Mouse (Mus musculus) brain, embryonic 14.5 days (tissue): ENCODE data around the gene Ccl28. TPM values are rescaled to one million over a fixed set of nuclear protein-coding genes. Genes with fewer than 3 reads are reported as not detected.
A peak's percentile ranks its signal among the peaks of the same experiment; 100 is the strongest.
"Not testable (repeated sequence)": the region's sequence is repeated elsewhere in the genome, so short reads cannot be mapped to it uniquely, and the experiment has no call there.

ENCODE experiments used
- DNase-seq: peaks from one replicate; pipeline ENCODE4 v3.0.0-alpha.2; 2011; ENCODE audit warnings: low read depth
- CTCF ChIP-seq: fragments of 200-500 bp; IDR thresholded peaks from 2 replicates; pipeline ENCODE4 v1.5.1; 2012; ENCODE audit warnings: inconsistent platforms, mild to moderate bottlenecking, moderate library complexity, borderline replicate concordance; ENCODE audit not compliant: insufficient read depth, insufficient read length; ENCODE audit errors: extremely low read depth
- POLR2A ChIP-seq: fragments of 200-500 bp; IDR thresholded peaks from 2 replicates; pipeline ENCODE4 v1.6.1; 2012; ENCODE audit warnings: mild to moderate bottlenecking, inconsistent platforms, borderline replicate concordance; ENCODE audit not compliant: poor library complexity, insufficient read depth, insufficient read length, severe bottlenecking; ENCODE audit errors: extremely low read depth
- polyA plus RNA-seq: library from polyadenylated mRNA; depleted of rRNA; stranded (reverse); fragments of >200 nt; gene quantifications from 2 replicates; pipeline ENCODE4 v1.2.3, GENCODE M21; 2012; rRNA removed

Gene Ccl28
- 0.29 and 0.30 TPM in 2 replicates for polyA plus RNA-seq

DNA sequence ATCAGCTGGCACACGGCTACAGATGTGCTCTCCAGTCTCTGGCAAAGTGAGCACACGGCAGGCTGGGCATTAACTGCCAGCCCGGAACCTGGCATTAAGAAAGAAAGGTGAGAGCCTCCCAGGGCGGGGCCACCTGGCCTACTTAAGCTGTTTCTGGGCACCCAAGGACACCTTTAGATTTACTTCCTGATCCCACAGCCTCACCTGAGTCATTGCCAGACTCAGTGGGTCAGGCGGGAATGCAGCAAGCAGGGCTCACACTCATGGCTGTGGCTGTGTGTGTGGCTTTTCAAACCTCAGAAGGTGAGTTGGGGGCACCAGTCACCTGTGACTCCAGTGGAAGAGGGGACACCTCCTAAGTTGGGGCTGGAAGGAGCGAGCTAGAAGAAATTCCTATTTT, at the start of gene Ccl28:
Gene Ccl28 (plus strand): TSS at position 186 of the 400 bp plus-strand sequence.
- TF ChIP-seq CTCF, result no peak
- TF ChIP-seq POLR2A, result no peak
- DNase-seq, result no peak

DNA sequence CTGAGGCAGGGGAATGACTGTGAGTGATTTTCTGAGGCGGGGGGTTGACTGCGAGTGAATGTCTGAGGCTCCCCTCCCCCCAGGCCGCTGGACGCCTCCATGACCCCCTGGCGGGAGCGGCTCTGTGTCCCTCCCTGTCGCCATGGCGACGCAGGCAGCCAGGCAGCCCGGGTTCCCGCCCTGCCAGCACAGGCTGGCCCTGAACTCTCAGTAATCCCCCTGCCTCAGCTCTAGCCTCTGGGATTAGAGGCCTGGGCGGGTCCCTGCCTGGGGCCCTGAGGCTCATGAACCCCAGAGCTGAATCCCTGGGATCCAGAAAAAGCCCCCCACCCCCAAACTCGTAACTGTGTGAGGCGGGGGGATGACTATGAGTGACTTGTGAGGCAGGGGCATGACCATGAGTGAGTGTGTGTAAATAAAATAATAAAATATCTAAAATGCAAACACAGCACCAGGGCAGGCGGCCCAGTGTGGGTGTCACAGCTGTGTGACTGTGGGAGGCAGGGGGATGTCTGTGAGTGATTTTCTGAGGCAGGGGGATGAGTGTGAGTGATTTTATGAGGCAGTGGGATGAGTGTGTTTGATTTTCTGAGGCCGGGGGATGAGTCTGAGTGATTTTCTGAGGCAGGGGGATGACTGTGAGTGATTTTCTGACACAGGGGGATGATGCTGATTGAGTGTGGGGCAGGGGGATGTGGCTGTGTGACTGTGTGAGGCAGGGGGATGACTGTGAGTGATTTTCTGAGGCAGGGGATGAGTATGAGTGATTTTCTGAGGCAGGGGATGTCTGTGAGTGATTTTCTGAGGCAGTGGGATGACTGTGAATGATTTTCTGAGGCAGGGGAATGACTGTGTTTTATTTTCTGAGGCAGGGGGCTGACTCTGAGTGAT, 27.1 kb upstream of the Ccl28 start:
- DNase-seq, result peak; percentile 78

GRCm38 (mm10) chr13:119598466-119598865, 25.2 kb upstream of the Ccl28 start:
- DNase-seq, result peak; percentile 44

GRCm38 (mm10) chr13:119599066-119599465, 24.6 kb upstream of the Ccl28 start:
- DNase-seq, result not testable (repeated sequence)

GRCm38 (mm10) chr13:119599498-119599897, 24.1 kb upstream of the Ccl28 start:
- not testable (repeated sequence) for DNase-seq

- peak; percentile 68 for DNase-seq
These were observed 23.5 kb upstream of the Ccl28 start for GRCm38 (mm10) chr13:119600166-119600565.

DNA sequence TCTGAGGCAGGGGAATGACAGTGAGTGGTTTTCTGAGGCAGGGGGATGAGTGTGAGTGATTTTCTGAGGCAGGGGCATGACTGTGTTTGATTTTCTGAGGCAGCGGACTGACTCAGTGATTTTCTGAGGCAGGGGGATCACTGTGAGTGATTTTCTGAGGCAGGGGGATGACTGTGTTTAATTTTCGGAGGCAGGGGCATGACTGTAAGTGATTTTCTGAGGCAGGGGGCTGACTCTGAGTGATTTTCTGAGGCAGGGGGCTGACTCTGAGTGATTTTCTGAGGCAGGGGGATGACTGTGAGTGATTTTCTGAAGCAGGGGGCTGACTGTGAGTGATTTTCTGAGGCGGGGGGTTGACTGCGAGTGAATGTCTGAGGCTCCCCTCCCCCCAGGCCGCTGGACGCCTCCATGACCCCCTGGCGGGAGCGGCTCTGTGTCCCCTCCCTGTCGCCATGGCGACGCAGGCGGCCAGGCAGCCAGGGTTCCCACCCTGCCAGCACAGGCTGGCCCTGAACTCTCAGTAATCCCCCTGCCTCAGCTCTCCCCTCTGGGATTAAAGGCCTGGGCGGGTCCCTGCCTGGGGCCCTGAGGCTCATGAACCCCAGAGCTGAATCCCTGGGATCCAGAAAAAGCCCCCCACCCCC, 20.8 kb upstream of the Ccl28 start:
- DNase-seq, result peak; percentile 63

GRCm38 (mm10) chr13:119603890-119604289, 19.7 kb upstream of the Ccl28 start:
- DNase-seq, result not testable (repeated sequence)

- DNase-seq, result not testable (repeated sequence)
These were observed 19.3 kb upstream of the Ccl28 start for GRCm38 (mm10) chr13:119604322-119604721.

DNA sequence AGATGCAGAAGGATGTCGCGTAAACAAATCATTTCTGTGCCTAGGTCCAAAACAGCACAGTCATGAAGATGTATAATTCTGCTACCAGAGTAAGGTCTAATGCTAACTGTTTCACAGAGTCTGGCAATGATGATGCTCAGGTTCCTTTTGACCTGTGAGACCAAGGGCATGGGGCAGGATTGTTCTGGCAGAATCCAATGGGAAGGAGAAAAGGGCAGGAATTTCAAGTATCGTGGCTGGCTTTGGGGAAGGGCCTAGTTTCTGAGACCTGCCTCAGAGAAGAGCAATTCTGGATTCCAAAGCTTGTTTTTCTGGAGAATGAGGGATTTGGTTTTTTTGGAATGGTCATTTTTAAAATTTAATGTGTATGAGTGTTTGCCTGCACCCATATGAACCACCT, 4.8 kb upstream of the Ccl28 start:
- DNase-seq, result no peak
- TF ChIP-seq POLR2A, result no peak
- TF ChIP-seq CTCF, result no peak

DNA sequence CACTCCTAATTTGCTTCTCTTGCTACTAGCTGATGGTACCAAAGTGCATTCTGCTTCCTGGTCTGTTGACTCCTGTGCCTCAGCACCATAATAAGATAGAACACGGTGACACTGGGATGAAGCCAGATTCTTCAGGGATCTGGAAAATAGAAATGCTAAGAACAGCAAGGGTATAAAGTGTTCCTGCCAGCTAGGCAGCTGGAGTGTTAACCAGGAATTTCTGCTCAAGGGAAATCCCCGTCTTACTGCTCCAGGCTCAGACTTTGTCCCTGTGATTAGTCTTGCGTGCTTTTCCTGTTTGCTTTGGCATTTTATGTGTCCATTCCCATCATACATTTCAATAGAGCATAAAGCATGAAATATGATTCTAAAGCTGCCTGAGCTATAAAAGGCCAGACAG, 3.9 kb upstream of the Ccl28 start:
- DNase-seq, result peak; percentile 16
- TF ChIP-seq POLR2A (no peak), CTCF (no peak)

GRCm38 (mm10) chr13:119625952-119626351, 2.3 kb downstream of the Ccl28 start:
- peak; percentile 42 for DNase-seq
- TF ChIP-seq CTCF, result peak; percentile 60; the same call in 1 of the 2 replicates

DNA sequence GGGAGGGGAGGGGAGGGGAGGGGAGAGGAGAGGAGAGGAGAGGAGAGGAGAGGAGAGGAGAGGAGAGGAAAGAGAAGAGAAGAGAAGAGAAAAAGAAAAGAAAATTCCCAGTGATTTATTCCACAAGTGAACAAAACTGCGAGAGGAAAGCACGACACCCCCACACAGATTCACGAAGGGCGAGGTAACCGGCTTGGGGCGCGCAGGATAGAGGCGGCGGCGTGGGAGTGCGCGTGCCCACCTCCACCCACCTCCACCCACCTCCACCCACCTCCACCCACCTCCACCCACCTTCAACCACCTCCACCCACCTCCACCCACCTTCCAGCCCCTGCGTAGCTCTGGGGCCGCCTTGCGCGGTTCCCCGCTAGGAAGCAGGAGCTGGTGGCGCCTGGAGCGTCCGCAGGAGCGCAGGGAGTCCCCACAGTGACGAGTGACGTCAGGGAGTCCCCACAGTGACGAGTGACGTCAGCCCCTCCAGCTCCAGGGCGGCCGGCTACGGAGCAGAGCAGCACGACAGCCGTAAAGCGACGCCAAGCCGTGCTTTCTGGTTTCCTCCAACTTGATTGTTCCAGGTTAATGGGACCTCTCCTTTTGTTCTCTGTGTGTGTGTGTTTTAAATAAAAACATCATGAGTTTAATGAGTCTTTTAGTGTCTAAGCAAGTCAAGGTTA, 8.0 kb downstream of the Ccl28 start:
- TF ChIP-seq POLR2A, result no peak
- TF ChIP-seq CTCF, result no peak
- DNase-seq, result peak; percentile 97

DNA sequence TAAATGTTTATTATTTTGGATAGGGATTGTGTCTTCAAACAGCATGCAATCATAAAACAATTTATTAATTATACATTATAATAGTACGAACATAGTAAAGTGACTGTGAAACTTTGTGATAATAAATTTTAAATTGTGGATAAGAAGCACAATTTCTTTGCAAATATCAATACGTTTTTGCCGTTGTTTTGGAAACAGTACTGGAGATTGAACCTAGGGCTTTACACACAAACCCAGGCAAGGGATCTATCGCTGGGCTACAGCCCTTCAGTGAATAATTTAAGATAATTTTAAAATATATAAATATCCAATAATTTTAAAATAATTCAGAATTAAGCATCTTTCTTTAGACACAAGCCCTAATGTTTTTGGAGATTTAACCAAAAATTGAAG, 8.5 kb downstream of the Ccl28 start:
- TF ChIP-seq CTCF, result no peak
- no peak for TF ChIP-seq POLR2A
- DNase-seq, result no peak
